Mouse (Mus musculus) stomach, embryonic 15.5 days (tissue): ENCODE data around the gene Robo4. TPM values are rescaled to one million over a fixed set of nuclear protein-coding genes. Genes with fewer than 3 reads are reported as not detected.

Experiments
- ATAC-seq: fragments of 200-750 bp; cut with Nextera tagmentation; 2 replicates; pipeline ENCODE4 v1.8.0; 2017; ENCODE audit warnings: low read depth, moderate number of reproducible peaks, moderate TSS enrichment; ENCODE audit not compliant: insufficient read depth, low FRiP score
- H3K27ac ChIP-seq: fragments of 300-500 bp; sonication (generic); 2 replicates; pipeline ENCODE4 v1.5.1; 2015; ENCODE audit warnings: mild to moderate bottlenecking, inconsistent platforms
- H3K27me3 ChIP-seq: fragments of 300-500 bp; sonication (generic); replicated peaks from 2 replicates; pipeline ENCODE4 v1.6.1; 2015; ENCODE audit warnings: inconsistent platforms
- H3K36me3 ChIP-seq: fragments of 300-500 bp; sonication (generic); 2 replicates; pipeline ENCODE4 v1.6.1; 2015; ENCODE audit warnings: inconsistent platforms
- H3K4me1 ChIP-seq: fragments of 300-500 bp; sonication (generic); 2 replicates; pipeline ENCODE4 v1.6.1; 2015; ENCODE audit warnings: inconsistent platforms
- H3K4me2 ChIP-seq: fragments of 300-500 bp; sonication (generic); 2 replicates; pipeline ENCODE4 v1.6.1; 2015; ENCODE audit warnings: mild to moderate bottlenecking, inconsistent platforms
- H3K4me3 ChIP-seq: fragments of 300-500 bp; sonication (generic); replicated peaks from 2 replicates; pipeline ENCODE4 v1.5.1; 2015; ENCODE audit warnings: inconsistent platforms
- H3K9ac ChIP-seq: fragments of 300-500 bp; sonication (generic); 2 replicates; pipeline ENCODE4 v1.6.1; 2015; ENCODE audit warnings: inconsistent platforms
- H3K9me3 ChIP-seq: fragments of 300-500 bp; sonication (generic); 2 replicates; pipeline ENCODE4 v1.6.1; 2016; ENCODE audit warnings: inconsistent platforms
- WGBS: fragments of 180-500 bp; shearing (Covaris S2); methylation state at CpG from one replicate; pipeline ENCODE4 v1.1.7; 2015; 5-methylcytosine and 5-hydroxymethylcytosine counted together
- polyA plus RNA-seq: library from polyadenylated mRNA; unstranded; fragments of >200 nt; fragmentation: Nextera tagmentation; extraction: Ambion mirVana; gene quantifications from 2 replicates; pipeline ENCODE4 v1.2.1, GENCODE M21; 2015

The Robo4 gene
- polyA plus RNA-seq, 1 experiment from 2014 or later, result 9.9 TPM

GRCm38 (mm10) chr9:37459665-37460042 is 58.0 kb downstream of the Robo4 start:
- H3K4me1 ChIP-seq, result peaks cover 19% of the 10 kb centered on the region; the same call in 1 of the 2 replicates
- no peaks in the 10 kb centered on the region for H3K9me3 ChIP-seq
- ATAC-seq, result no peak
- no peak overlapping the region for H3K9ac ChIP-seq
- no peak overlapping the region for H3K27ac ChIP-seq
- peak overlapping the region; percentile 42; the same call in 1 of the 2 replicates for H3K4me3 ChIP-seq
- H3K36me3 ChIP-seq, result no peaks in the 10 kb centered on the region
- 1% methylated on average over 9 of the region's 9 CpGs for WGBS
- peaks cover 74% of the 10 kb centered on the region for H3K27me3 ChIP-seq
- H3K4me2 ChIP-seq, result peak overlapping the region; percentile 97

GRCm38 (mm10) chr9:37460043-37460960 is 58.6 kb downstream of the Robo4 start:
- no peak overlapping the region for H3K27ac ChIP-seq
- 0 out of 2 replicates have a peak overlapping the region, but pooled peaks have one; percentile 16 for H3K9ac ChIP-seq
- peaks cover 69% of the 10 kb centered on the region for H3K27me3 ChIP-seq
- no peaks in the 10 kb centered on the region for H3K9me3 ChIP-seq
- peak overlapping the region; percentile 42 for H3K4me3 ChIP-seq
- peaks cover 19% of the 10 kb centered on the region; the same call in 1 of the 2 replicates for H3K4me1 ChIP-seq
- no peaks in the 10 kb centered on the region for H3K36me3 ChIP-seq
- under 1% methylated on average over 79 of the region's 81 CpGs for WGBS
- ATAC-seq, result peak; percentile 26; the same call in 1 of the 2 replicates
- peak overlapping the region; percentile 97 for H3K4me2 ChIP-seq

- Histone ChIP-seq H3K9ac (no peak overlapping the region), H3K9me3 (no peaks in the 10 kb centered on the region), H3K4me2 (peak overlapping the region; percentile 97), H3K36me3 (no peaks in the 10 kb centered on the region), H3K4me3 (peak overlapping the region; percentile 42; the same call in 1 of the 2 replicates), H3K4me1 (peaks cover 19% of the 10 kb centered on the region; the same call in 1 of the 2 replicates), H3K27me3 (peaks cover 66% of the 10 kb centered on the region), H3K27ac (no peak overlapping the region)
- WGBS, result 12% methylated on average over 5 of the region's 5 CpGs
- ATAC-seq, result no peak
Measured at GRCm38 (mm10) chr9:37460961-37461340, 59.3 kb downstream of the Robo4 start.

GRCm38 (mm10) chr9:37461571-37461970 is 59.9 kb downstream of the Robo4 start:
- Histone ChIP-seq H3K27ac (no peak overlapping the region), H3K9ac (no peak overlapping the region), H3K9me3 (no peaks in the 10 kb centered on the region), H3K36me3 (no peaks in the 10 kb centered on the region), H3K27me3 (peaks cover 59% of the 10 kb centered on the region), H3K4me1 (peaks cover 15% of the 10 kb centered on the region; the same call in 1 of the 2 replicates), H3K4me2 (no peak overlapping the region), H3K4me3 (no peak overlapping the region)
- no peak for ATAC-seq
- 10% methylated on average over 3 of the region's 3 CpGs for WGBS

- Histone ChIP-seq H3K4me3 (no peak overlapping the region), H3K36me3 (no peaks in the 10 kb centered on the region), H3K27ac (no peak overlapping the region), H3K4me1 (peaks cover 13% of the 10 kb centered on the region; the same call in 1 of the 2 replicates), H3K27me3 (peaks cover 47% of the 10 kb centered on the region), H3K9ac (no peak overlapping the region), H3K9me3 (no peaks in the 10 kb centered on the region), H3K4me2 (no peak overlapping the region)
- ATAC-seq, result no peak
- 11% methylated on average over 7 of the region's 7 CpGs for WGBS
Measured at GRCm38 (mm10) chr9:37462764-37463163, 61.1 kb downstream of the Robo4 start.

Other genes with a start within 250 kb of the Robo4 start
- 9.8 TPM in 2 replicates for gene Tmem218, start 193.7 kb upstream of the Robo4 start, polyA plus RNA-seq
- gene Slc37a2, start 146.2 kb upstream of the Robo4 start, polyA plus RNA-seq, result 2.2 and 2.4 TPM in 2 replicates
- 6.3 and 6.8 TPM in 2 replicates for gene Ccdc15, start 53.5 kb upstream of the Robo4 start, polyA plus RNA-seq
- gene Hepacam, start 34.5 kb upstream of the Robo4 start, polyA plus RNA-seq, result 0.06 and 0.14 TPM in 2 replicates
- gene Robo3, start 31.3 kb downstream of the Robo4 start, polyA plus RNA-seq, result 0.08 and 0.15 TPM in 2 replicates
- gene Msantd2, start 87.4 kb downstream of the Robo4 start, polyA plus RNA-seq, result 24.8 and 25.0 TPM in 2 replicates
- 55.3 and 56.1 TPM in 2 replicates for gene Esam, start 126.2 kb downstream of the Robo4 start, polyA plus RNA-seq
- 47.6 and 57.6 TPM in 2 replicates for gene Vsig2, start 137.4 kb downstream of the Robo4 start, polyA plus RNA-seq
- 6.6 and 6.9 TPM in 2 replicates for gene Nrgn, start 151.0 kb downstream of the Robo4 start, polyA plus RNA-seq
- 11.1 and 12.5 TPM in 2 replicates for gene Siae, start 153.8 kb downstream of the Robo4 start, polyA plus RNA-seq
- 4.1 and 6.0 TPM in 2 replicates for gene Spa17, start 211.8 kb downstream of the Robo4 start, polyA plus RNA-seq